Mouse (Mus musculus) G1E (cell line): ENCODE measurements around the gene Tmem91.

Experiments used
- CTCF ChIP-seq: IDR thresholded peaks from 2 replicates; pipeline ENCODE4 v1.5.1; 2012; ENCODE audit warnings: low read depth, low read length, inconsistent platforms, mixed read lengths
- GATA1 ChIP-seq: IDR thresholded peaks from 2 replicates; pipeline ENCODE4 v1.6.1; 2012; ENCODE audit warnings: borderline replicate concordance, low read length, inconsistent platforms, mixed read lengths
- GATA2 ChIP-seq: IDR thresholded peaks from 2 replicates; pipeline ENCODE4 v1.6.1; 2012; ENCODE audit warnings: low read depth, low read length, inconsistent platforms, borderline replicate concordance
- POLR2AphosphoS5 ChIP-seq: IDR thresholded peaks from 2 replicates; pipeline ENCODE4 v1.6.1; 2012; ENCODE audit warnings: low read depth, low read length, inconsistent platforms; ENCODE audit not compliant: insufficient replicate concordance
- TAL1 ChIP-seq: conservative IDR thresholded peaks from 2 replicates; pipeline ENCODE4 v1.6.1; 2012; ENCODE audit warnings: low read depth, low read length, inconsistent platforms, mixed read lengths

DNA sequence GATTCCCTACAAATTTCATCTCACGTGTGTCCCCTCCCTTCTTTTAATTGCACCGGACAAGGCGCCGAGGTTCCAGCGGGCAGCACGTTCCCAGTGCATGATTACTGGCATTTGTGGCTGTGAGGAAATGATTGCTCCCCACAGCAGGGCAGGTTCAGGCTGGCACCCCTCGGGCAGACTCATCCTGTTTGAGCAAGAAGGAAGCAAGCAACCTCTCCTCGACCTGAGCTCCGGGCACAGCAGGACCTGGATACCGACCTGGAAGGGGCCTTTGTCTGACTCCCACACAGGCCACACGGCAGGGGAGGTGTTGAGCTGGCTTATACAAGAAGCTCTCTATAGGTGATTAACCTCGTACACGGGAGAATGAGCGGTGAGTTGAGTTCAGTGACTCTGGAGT lies 29.9 kb downstream of the Tmem91 start:
- no peak for TF ChIP-seq GATA1
- no peak for TF ChIP-seq CTCF
- TF ChIP-seq POLR2AphosphoS5 = no peak
- no peak for TF ChIP-seq TAL1
- no peak for TF ChIP-seq GATA2
